Mouse (Mus musculus): ENCODE measurements around the gene Ankrd54.

DNA sequence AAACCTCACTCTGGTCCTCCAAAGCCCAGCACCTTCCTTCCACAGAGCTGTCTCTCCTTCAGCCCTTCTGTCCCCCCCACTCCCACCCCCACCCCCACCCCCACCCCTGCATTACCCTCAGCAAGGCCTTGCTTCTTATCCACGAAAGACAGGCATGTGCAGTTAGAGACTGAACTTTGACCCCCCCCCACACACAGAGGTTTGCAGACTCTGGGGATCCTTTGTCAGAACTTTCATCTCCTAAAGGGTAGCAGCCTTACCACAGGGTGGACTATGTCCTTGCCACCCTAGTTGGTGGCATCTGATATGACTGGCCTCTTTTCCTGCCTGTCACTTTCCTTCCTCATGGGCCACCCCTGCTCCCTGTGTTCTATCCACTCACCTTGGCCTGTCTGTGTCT lies 39.3 kb downstream of the Ankrd54 start:
- TF ChIP-seq E2F4 (IDR thresholded peaks at IDR 0.05; ENCODE audit: insufficient read depth) (no peak), MAX (IDR thresholded peaks at IDR 0.05; ENCODE audit: low read depth) (no peak), POLR2A (IDR thresholded peaks at IDR 0.05; ENCODE audit: insufficient read length, low read depth) (no peak), REST (IDR thresholded peaks at IDR 0.05; ENCODE audit: insufficient read depth, insufficient read length) (no peak), POLR2AphosphoS2 (IDR thresholded peaks at IDR 0.05; ENCODE audit: insufficient read length, low read depth) (no peak), MYOG (IDR thresholded peaks at IDR 0.05; ENCODE audit: control insufficient read depth in 1 of 3, insufficient read depth in 1 of 3, insufficient read length in 2 of 3, low read depth in 2 of 3) (no peak), TCF3 (IDR thresholded peaks at IDR 0.05; ENCODE audit: insufficient read length, low read depth) (no peak), USF1 (IDR thresholded peaks at IDR 0.05; ENCODE audit: low read depth) (no peak)

Data from myocyte (in vitro differentiated cells).